Mouse (Mus musculus): ENCODE data around the gene Hs6st1. TPM values are rescaled to one million over a fixed set of nuclear protein-coding genes. Genes with fewer than 3 reads are reported as not detected.

Hs6st1 gene
- total and polyA plus RNA-seq, 2 experiments from 2014 or later, result 3.2 to 31.5 TPM

DNA sequence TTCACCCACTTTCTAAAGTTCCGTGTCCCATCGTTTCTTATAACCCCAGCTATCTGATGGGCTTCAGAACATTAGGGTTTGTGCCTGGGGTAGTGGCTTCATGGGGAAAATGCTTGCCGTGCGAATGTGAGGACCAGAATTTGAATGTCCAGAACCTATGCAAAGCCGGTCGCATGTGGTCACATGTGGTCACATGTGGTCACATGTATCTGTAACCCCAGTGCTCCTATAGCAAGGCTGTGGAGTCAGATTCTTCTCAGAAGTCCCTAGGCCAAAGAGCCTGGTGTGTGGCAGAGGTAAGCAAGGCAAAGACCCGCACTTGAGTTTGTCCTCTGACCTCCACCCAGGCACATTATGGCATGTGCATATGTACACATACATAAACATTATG, 13.2 kb upstream of the Hs6st1 start:
- H3K36me3 ChIP-seq (replicated peaks; ENCODE audit: control insufficient read depth, insufficient read depth, low read length), result no peaks in the 10 kb centered on the region
- H3K27ac ChIP-seq (ENCODE audit: low read depth), result no peak overlapping the region
- no peak for ATAC-seq (ENCODE audit: insufficient read depth, low read depth)
- no peak overlapping the region for H3K4me2 ChIP-seq (ENCODE audit: low read depth, low read length)
- no peaks in the 10 kb centered on the region for H3K27me3 ChIP-seq (ENCODE audit: control insufficient read depth, insufficient read depth, low read length)
- H3K9ac ChIP-seq (replicated peaks; ENCODE audit: low read depth, low read length), result no peak overlapping the region
- no peaks in the 10 kb centered on the region for H3K9me3 ChIP-seq (replicated peaks; ENCODE audit: control insufficient read depth, low read length)
- TF ChIP-seq EP300 (IDR thresholded peaks at IDR 0.05; ENCODE audit: low read depth) (no peak), CTCF (IDR thresholded peaks at IDR 0.05; ENCODE audit: low read depth) (no peak)
- no peaks in the 10 kb centered on the region; the same call in 1 of the 2 replicates for H3K4me1 ChIP-seq (ENCODE audit: control insufficient read depth, insufficient read depth)
- WGBS, result 76% methylated on average over 7 of the region's 7 CpGs
- DNase-seq (ENCODE audit: low spot score), result no peak
- H3K4me3 ChIP-seq (ENCODE audit: low read depth, low read length), result no peak overlapping the region

DNA sequence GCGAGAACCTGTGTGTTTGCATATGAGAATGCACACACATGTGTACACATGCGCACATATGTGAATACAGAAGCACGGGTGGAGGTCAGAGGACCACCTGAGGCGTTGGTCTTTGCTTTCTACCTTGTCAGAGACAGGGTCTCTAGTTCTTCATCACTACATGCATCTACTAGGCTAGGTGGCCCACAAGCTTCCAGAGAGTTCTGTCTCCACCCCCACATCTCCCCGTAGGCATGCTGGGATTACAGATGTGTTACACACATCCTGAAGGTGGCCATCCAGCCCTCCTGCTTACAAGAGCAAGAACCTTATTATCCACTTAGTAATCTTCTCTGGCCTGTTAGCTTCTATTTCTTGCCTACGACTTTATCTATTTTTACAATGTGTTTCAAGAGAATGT, 8.8 kb upstream of the Hs6st1 start:
- Histone ChIP-seq H3K4me2 (ENCODE audit: low read depth, low read length) (no peak overlapping the region), H3K4me3 (ENCODE audit: low read depth, low read length) (no peak overlapping the region), H3K27ac (ENCODE audit: low read depth) (no peak overlapping the region), H3K36me3 (replicated peaks; ENCODE audit: control insufficient read depth, insufficient read depth, low read length) (no peaks in the 10 kb centered on the region), H3K27me3 (ENCODE audit: control insufficient read depth, insufficient read depth, low read length) (no peaks in the 10 kb centered on the region), H3K9me3 (replicated peaks; ENCODE audit: control insufficient read depth, low read length) (no peaks in the 10 kb centered on the region), H3K9ac (replicated peaks; ENCODE audit: low read depth, low read length) (no peak overlapping the region), H3K4me1 (ENCODE audit: control insufficient read depth, insufficient read depth) (peaks cover under 1% of the 10 kb centered on the region; the same call in 1 of the 2 replicates)
- 84% methylated on average over 6 of the region's 6 CpGs for WGBS
- DNase-seq (ENCODE audit: low spot score) (no peak), ATAC-seq (ENCODE audit: insufficient read depth, low read depth) (no peak)
- TF ChIP-seq CTCF (IDR thresholded peaks at IDR 0.05; ENCODE audit: low read depth) (no peak), EP300 (IDR thresholded peaks at IDR 0.05; ENCODE audit: low read depth) (no peak)

DNA sequence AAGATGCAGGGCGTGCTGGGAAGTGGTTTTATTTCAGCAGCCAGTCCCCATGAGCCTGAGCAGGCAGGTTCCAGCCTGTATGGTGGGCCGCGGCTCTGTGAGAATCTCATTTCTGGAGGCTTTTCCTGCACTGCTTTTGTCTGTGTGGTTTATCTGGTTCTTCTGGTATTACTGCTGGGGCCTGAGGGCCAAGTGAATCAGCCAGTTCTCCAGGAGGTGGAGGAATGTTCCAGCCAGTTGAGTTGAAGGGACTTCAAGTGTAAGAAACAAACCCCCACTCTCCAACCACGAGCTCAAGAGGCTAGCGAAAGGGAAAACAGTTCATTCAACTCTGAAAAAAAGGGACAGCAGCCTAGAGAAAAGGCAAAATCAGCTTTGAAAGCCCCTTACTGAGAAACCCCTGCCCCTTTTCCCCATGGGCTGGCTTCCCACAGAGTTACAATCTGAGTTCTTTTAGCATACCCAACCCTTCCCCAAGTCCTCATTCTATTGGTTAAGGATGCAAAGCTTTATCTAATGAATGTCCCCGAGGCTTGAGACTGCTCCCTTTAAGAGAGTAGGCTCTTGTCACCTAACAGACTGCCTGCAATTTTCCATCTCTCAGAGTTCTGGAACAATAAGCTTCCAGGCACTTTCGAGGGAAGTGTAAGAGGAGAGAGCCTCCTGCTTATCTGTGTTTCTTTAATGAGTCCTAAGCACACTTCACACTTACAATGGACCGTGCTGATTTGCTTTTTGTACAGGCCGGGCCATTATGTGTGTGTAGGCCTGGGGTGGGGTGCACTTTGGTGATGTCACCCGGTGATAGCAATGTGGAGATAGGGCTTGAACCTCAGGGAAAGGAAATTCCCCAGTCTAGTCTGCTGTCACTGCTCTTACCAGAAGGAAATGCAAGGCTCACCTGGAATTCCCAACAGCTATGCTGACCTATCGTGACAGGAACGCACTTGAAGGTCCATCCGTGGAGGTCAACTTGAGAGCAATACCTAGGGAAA, 7.9 kb upstream of the Hs6st1 start:
- Histone ChIP-seq H3K4me1 (ENCODE audit: control insufficient read depth, insufficient read depth) (peaks cover 7% of the 10 kb centered on the region; the same call in 1 of the 2 replicates), H3K27ac (ENCODE audit: low read depth) (no peak overlapping the region), H3K36me3 (replicated peaks; ENCODE audit: control insufficient read depth, insufficient read depth, low read length) (no peaks in the 10 kb centered on the region), H3K9ac (replicated peaks; ENCODE audit: low read depth, low read length) (no peak overlapping the region), H3K4me2 (ENCODE audit: low read depth, low read length) (no peak overlapping the region), H3K27me3 (ENCODE audit: control insufficient read depth, insufficient read depth, low read length) (no peaks in the 10 kb centered on the region), H3K4me3 (ENCODE audit: low read depth, low read length) (no peak overlapping the region), H3K9me3 (replicated peaks; ENCODE audit: control insufficient read depth, low read length) (no peaks in the 10 kb centered on the region)
- 41% methylated on average over 13 of the region's 13 CpGs for whole genome bisulfite sequencing
- TF ChIP-seq CTCF (IDR thresholded peaks at IDR 0.05; ENCODE audit: low read depth) (no peak), EP300 (IDR thresholded peaks at IDR 0.05; ENCODE audit: low read depth) (no peak)
- no peak for DNase-seq (ENCODE audit: low spot score)
- ATAC-seq (ENCODE audit: insufficient read depth, low read depth), result no peak

- Histone ChIP-seq H3K36me3 (replicated peaks; ENCODE audit: control insufficient read depth, insufficient read depth, low read length) (no peaks in the 10 kb centered on the region), H3K4me1 (ENCODE audit: control insufficient read depth, insufficient read depth) (peaks cover 11% of the 10 kb centered on the region; the same call in 1 of the 2 replicates), H3K4me3 (ENCODE audit: low read depth, low read length) (no peak overlapping the region), H3K27ac (ENCODE audit: low read depth) (no peak overlapping the region), H3K4me2 (ENCODE audit: low read depth, low read length) (no peak overlapping the region), H3K9me3 (replicated peaks; ENCODE audit: control insufficient read depth, low read length) (no peaks in the 10 kb centered on the region), H3K9ac (replicated peaks; ENCODE audit: low read depth, low read length) (no peak overlapping the region), H3K27me3 (ENCODE audit: control insufficient read depth, insufficient read depth, low read length) (no peaks in the 10 kb centered on the region)
- no peak for DNase-seq (ENCODE audit: low spot score)
- WGBS, result 90% methylated on average over 11 of the region's 11 CpGs
- TF ChIP-seq EP300 (IDR thresholded peaks at IDR 0.05; ENCODE audit: low read depth) (no peak), CTCF (IDR thresholded peaks at IDR 0.05; ENCODE audit: low read depth) (no peak)
- ATAC-seq (ENCODE audit: insufficient read depth, low read depth), result no peak
These were observed 6.8 kb upstream of the Hs6st1 start for GRCm38 (mm10) chr1:36061211-36061915.

- no peak overlapping the region for H3K27ac ChIP-seq (ENCODE audit: low read depth)
- H3K9me3 ChIP-seq (replicated peaks; ENCODE audit: control insufficient read depth, low read length), result no peaks in the 10 kb centered on the region
- WGBS, result 82% methylated on average over 11 of the region's 11 CpGs
- no peak for TF ChIP-seq EP300 (IDR thresholded peaks at IDR 0.05; ENCODE audit: low read depth)
- no peak for TF ChIP-seq CTCF (IDR thresholded peaks at IDR 0.05; ENCODE audit: low read depth)
- no peaks in the 10 kb centered on the region for H3K36me3 ChIP-seq (replicated peaks; ENCODE audit: control insufficient read depth, insufficient read depth, low read length)
- peaks cover 11% of the 10 kb centered on the region; the same call in 1 of the 2 replicates for H3K4me1 ChIP-seq (ENCODE audit: control insufficient read depth, insufficient read depth)
- H3K9ac ChIP-seq (replicated peaks; ENCODE audit: low read depth, low read length), result no peak overlapping the region
- no peak overlapping the region for H3K4me2 ChIP-seq (ENCODE audit: low read depth, low read length)
- H3K4me3 ChIP-seq (ENCODE audit: low read depth, low read length), result no peak overlapping the region
- no peaks in the 10 kb centered on the region for H3K27me3 ChIP-seq (ENCODE audit: control insufficient read depth, insufficient read depth, low read length)
- DNase-seq (ENCODE audit: low spot score) (no peak), ATAC-seq (ENCODE audit: insufficient read depth, low read depth) (no peak)
These were observed 6.0 kb upstream of the Hs6st1 start for GRCm38 (mm10) chr1:36062088-36062805.

All from heart, postnatal 0 days (tissue).